Mouse (Mus musculus) testis, adult 2 months (tissue): ENCODE data around the gene Prkar2b. TPM values are rescaled to one million over a fixed set of nuclear protein-coding genes. Genes with fewer than 3 reads are reported as not detected.

ENCODE experiments used
- H3K27ac ChIP-seq: fragments of 200-500 bp; 2 replicates; pipeline ENCODE4 v1.5.1; 2012; ENCODE audit warnings: low read depth, low read length; ENCODE audit not compliant: control insufficient read depth, insufficient read depth
- H3K27me3 ChIP-seq: fragments of 200-500 bp; 2 replicates; pipeline ENCODE4 v1.6.1; 2012; ENCODE audit warnings: mild to moderate bottlenecking, low read length, moderate library complexity; ENCODE audit not compliant: control insufficient read depth, insufficient read depth
- H3K36me3 ChIP-seq: fragments of 200-500 bp; 2 replicates; pipeline ENCODE4 v1.6.1; 2012; ENCODE audit warnings: mild to moderate bottlenecking, low read length; ENCODE audit not compliant: control insufficient read depth, insufficient read depth
- H3K4me1 ChIP-seq: fragments of 200-500 bp; 2 replicates; pipeline ENCODE4 v1.6.1; 2012; ENCODE audit warnings: low read length; ENCODE audit not compliant: control insufficient read depth, insufficient read depth
- H3K4me3 ChIP-seq: fragments of 200-500 bp; 2 replicates; pipeline ENCODE4 v1.5.1; 2012; ENCODE audit warnings: low read depth, mild to moderate bottlenecking, low read length, moderate library complexity, mixed read lengths; ENCODE audit not compliant: control insufficient read depth
- CTCF ChIP-seq: fragments of 200-500 bp; IDR thresholded peaks from 2 replicates; pipeline ENCODE4 v1.5.1; 2012; ENCODE audit warnings: low read depth, mild to moderate bottlenecking, inconsistent platforms, low read length, moderate library complexity; ENCODE audit not compliant: control insufficient read depth, insufficient read depth, insufficient replicate concordance
- POLR2A ChIP-seq: fragments of 200-500 bp; IDR thresholded peaks from 2 replicates; pipeline ENCODE4 v1.6.1; 2012; ENCODE audit warnings: low read depth, mild to moderate bottlenecking, inconsistent platforms, low read length, moderate library complexity; ENCODE audit not compliant: control insufficient read depth
- polyA plus RNA-seq: library from polyadenylated mRNA; depleted of rRNA; stranded (reverse); fragments of >200 nt; gene quantifications from 2 replicates; pipeline ENCODE4 v1.2.3, GENCODE M21; 2012; rRNA removed

The Prkar2b gene
- 3.3 and 3.5 TPM in 2 replicates for polyA plus RNA-seq

DNA sequence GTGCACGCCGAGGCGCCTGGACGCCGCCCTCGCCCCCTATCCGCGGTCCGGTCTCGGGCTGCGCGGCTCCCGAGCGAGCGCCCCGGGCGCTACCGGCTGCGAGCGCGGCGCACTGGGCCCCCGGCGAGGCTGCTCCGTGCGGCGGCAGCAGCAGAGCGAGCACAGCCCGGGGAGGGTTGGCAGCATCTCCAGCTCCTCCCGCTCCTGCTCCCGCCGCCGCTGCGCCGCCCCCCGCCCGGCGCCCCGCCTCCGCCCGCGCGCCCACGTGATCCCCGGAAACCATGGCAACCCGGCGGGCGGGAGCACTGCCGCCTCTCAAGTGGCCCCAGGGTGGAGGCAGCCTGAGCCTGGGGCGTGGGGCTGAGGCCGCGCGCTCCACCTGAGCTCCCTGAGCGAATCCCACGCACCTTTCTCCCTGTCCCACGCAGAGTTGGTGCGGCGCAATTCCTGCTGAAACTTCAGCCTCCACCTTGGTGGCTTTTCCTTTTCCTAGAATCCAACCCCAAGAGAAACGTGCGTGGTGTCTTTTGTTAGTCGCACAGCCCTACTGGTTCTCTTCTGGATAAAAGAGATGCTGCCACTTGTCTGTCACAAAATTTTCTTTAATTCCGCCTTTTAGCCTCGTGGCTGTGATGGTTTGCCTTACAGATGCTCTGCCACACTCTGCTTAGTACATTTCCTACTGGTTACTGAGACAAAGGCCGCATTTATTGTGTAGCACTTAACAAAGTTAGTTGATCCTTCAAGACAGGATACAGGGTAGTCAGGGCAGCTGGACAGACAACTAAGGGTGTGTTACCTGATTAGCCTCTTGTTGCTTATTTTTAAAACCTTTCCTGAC, at the start of gene Prkar2b:
Prkar2b (minus strand) TSS at position 207 of the 841 bp plus-strand sequence.
- Histone ChIP-seq H3K27me3 (no peaks in the 10 kb centered on the region), H3K27ac (peak within 1 kb of the TSS; percentile 80), H3K36me3 (no peaks in the 10 kb centered on the region), H3K4me3 (peak within 1 kb of the TSS; percentile 93), H3K4me1 (peaks cover 5% of the 10 kb centered on the region)
- TF ChIP-seq CTCF (no peak), POLR2A (peak; percentile 48; the same call in 1 of the 2 replicates)

- H3K4me1 ChIP-seq = no peaks in the 10 kb centered on the region; the same call in 1 of the 2 replicates
- TF ChIP-seq CTCF (no peak), POLR2A (no peak)
- H3K4me3 ChIP-seq = no peak overlapping the region
- no peaks in the 10 kb centered on the region for H3K27me3 ChIP-seq
- no peak overlapping the region for H3K27ac ChIP-seq
- H3K36me3 ChIP-seq = no peaks in the 10 kb centered on the region
Observed at GRCm38 (mm10) chr12:32109201-32109600, 48.1 kb upstream of the Prkar2b start.

DNA sequence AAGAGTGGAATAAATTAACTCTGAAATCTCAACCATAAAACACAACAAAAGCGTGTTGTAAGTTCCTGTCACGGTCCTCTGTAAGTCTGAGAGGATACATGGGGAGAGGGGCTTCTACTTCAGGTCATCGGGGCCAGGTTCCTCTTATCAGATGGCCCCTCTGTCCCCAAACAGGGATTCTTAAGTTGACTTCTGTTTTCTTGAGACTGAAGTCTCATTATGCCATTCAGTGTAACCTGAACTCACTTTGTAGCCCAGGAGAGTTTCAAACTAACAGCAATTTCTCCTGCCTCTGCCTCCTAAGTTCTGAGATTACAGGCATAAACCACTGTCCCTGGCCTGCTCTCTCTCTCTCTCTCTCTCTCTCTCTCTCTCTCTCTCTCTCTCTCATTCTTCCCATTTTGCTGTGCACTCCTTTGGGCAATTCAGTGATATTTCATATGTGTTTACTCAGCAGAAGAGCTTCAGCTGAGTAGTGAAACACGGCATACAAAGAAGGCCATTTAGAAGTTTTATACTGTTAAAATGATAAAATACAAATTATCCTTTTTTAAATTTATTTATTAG, 43.9 kb upstream of the Prkar2b start:
- Histone ChIP-seq H3K36me3 (no peaks in the 10 kb centered on the region), H3K4me3 (no peak overlapping the region), H3K27me3 (no peaks in the 10 kb centered on the region), H3K4me1 (no peaks in the 10 kb centered on the region; the same call in 1 of the 2 replicates), H3K27ac (no peak overlapping the region)
- TF ChIP-seq POLR2A (no peak), CTCF (no peak)

DNA sequence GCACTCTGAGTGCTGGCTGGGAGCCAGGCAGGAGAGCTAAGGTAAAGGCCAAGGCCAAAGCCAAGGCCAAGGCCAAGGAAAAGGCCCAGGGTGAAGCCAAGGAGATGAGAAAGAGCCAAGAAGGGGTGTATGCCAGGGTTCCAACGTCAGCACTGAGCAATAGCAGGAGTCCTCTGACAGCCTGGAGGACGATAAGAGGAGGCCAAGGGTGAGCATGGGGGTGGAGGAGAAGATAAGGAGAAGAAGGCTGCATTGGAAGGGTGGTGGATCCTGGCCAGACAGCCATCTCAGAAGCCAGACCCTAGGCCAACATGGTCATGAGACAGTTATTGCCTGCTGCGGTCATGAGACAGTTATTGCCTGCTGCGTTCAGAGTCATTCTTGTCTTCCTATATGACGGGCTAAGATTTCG, 43.4 kb upstream of the Prkar2b start:
- Histone ChIP-seq H3K27me3 (no peaks in the 10 kb centered on the region), H3K4me3 (no peak overlapping the region), H3K27ac (no peak overlapping the region), H3K36me3 (no peaks in the 10 kb centered on the region), H3K4me1 (no peaks in the 10 kb centered on the region; the same call in 1 of the 2 replicates)
- TF ChIP-seq CTCF = no peak
- TF ChIP-seq POLR2A = no peak

- Histone ChIP-seq H3K27me3 (no peaks in the 10 kb centered on the region), H3K4me1 (no peaks in the 10 kb centered on the region; the same call in 1 of the 2 replicates), H3K4me3 (no peak overlapping the region), H3K27ac (no peak overlapping the region), H3K36me3 (no peaks in the 10 kb centered on the region)
- no peak for TF ChIP-seq CTCF
- TF ChIP-seq POLR2A = no peak
Observed at GRCm38 (mm10) chr12:32101306-32101705, 40.2 kb upstream of the Prkar2b start.

DNA sequence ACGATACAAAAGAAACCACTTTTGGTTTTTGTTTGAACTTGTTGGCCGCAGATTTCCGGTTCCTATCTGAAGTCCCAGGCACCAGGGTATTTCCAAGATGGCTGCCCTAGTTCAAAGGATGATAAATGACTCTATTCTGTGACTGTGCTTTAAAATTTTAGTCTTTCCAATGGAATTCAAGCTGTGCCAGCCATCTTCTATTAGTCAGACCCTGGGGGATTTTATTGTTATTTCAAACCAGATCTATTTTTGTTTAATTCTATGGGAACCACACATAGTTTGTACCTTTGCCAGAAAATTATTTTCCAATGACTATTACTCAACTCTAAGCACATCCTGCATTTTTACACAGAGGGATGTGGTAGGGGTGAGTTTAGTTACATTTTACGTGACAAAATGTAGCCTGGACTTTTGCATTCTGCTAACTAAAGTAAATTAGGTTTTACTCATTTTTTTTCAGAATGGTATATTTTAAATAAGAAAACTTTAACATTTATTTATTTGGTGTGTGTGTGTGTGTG, 38.6 kb upstream of the Prkar2b start:
- no peak overlapping the region for H3K27ac ChIP-seq
- H3K27me3 ChIP-seq = no peaks in the 10 kb centered on the region
- no peak overlapping the region for H3K4me3 ChIP-seq
- H3K36me3 ChIP-seq = no peaks in the 10 kb centered on the region
- TF ChIP-seq POLR2A (no peak), CTCF (no peak)
- no peaks in the 10 kb centered on the region; the same call in 1 of the 2 replicates for H3K4me1 ChIP-seq

DNA sequence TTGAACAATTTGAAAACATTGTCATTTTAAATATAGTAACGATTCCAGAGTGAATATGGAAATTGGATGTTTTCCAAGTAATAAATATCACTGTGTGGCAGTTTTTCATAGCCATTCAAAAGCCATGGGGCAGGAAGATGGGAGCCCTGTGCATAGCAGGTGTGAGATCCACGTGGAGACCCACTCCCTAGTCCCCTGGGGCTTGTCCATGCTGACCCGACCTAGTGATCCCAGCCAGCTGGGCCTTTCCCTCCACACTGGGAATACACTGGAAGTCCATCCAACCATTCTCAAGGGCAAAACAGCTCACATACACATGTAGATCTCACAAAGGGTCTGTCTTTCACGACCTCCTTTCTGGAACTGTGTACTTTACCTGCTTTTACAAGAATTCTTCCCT, 37.5 kb upstream of the Prkar2b start:
- Histone ChIP-seq H3K36me3 (no peaks in the 10 kb centered on the region), H3K27ac (no peak overlapping the region), H3K4me3 (no peak overlapping the region), H3K4me1 (no peaks in the 10 kb centered on the region), H3K27me3 (no peaks in the 10 kb centered on the region)
- TF ChIP-seq CTCF (no peak), POLR2A (no peak)
